Mouse (Mus musculus) cerebellum, adult 11-12 months (tissue): Measurements from ENCODE around the gene Mafb.
A peak's percentile ranks its signal among the peaks of the same experiment; 100 is the strongest.

ENCODE experiments used
- DNase-seq: peaks from one replicate; pipeline ENCODE4 v3.0.0; 2022

The Mafb gene

DNA sequence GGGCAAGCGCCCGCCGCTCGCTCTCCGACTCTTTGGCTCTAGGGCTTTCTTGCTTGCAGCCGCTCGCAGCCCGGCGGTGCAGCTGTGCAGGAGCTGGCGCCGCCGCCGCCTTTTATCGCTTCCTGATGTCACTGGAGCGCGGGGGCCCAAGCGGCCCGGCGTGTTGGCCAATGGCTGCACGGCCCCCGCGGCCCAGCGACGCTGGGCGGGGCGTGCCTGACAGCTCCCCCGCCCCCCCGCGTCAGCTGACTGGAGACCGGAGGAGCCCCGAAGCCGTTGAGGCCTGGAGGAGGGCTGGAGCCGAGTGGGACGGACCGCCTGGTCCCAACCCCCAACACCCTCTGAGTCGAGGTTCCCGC is at the start of gene Mafb:
Gene Mafb (minus strand): TSS at position 86 of the 359 bp plus-strand sequence.
- peak; percentile 38 for DNase-seq

DNA sequence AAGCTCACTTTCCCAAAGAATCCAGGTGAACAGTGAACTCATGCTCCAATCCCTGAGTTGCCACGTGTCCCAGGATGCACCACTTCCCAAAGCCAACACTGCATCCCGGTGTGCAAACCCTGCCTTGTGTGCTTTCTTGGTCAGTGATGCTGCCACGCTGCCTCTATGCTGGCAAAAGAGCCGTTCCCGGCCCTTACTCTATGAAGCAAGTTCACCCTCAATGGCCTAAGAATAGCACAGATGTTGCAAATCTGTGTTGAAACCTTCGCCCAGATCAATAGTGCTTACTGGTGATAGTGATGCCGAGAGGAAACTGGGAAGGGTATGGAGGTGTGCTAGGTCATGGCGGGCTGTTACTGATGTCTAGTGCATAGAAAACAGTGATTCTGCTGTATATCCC is 48.3 kb upstream of the Mafb start:
- DNase-seq, result no peak

DNA sequence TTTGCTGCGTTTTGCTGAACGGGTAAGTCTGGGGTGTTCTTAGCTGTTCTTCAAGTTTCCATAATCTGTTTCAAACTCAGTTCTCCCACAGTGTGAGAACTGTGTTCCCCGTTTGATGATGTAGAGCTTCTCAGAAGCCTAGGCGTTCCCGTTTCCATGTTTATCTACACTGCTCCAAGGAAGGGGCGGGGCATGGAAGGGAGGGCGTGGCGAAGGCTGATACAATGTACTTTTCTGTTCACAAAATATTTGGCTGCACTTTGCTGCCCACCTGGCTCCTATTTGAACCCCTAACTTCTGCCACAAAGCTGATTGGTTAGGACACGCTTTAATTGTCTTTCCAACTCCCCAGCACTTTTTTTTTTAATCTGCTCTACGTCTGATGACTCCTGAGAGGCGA is 47.9 kb upstream of the Mafb start:
- no peak for DNase-seq

DNA sequence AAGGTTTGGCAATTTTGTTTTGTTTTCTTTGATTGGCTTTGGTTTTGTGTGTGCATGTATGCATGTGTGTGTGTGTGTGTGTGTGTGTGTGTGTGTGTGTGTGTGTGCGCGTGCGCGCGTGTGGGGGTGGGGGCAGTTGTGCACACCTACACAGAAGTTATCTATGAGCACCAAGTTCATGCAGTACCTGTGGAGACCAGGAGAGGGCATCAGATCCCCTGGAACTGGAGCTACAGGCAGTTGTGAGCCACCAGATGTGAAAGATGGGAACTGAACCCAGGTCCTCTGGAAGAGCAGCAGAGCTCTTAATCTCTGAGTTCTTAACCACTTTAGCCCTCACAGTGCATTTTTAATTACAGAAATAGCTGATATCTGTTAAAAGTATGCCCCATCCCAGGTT is 47.1 kb upstream of the Mafb start:
- no peak for DNase-seq

DNA sequence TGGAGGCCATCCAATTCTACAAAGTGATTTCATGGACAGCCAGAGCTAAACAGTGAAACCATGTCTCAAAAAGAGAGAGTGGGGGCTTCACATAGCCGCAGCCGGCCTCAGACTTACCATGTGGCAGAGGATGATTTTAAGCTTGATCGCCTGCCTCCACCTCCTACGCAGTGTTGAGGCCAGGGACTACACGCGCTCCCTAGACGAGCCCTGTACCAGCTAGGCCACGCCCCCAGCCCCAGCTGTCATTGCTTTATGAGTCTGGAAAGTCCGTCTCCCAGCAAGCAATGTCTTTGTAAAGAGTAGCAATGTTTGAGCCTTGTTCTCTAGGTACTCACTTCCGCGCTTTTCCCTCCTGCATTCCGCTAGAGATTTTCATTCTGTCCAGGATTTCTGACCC is 46.2 kb upstream of the Mafb start:
- no peak for DNase-seq

DNA sequence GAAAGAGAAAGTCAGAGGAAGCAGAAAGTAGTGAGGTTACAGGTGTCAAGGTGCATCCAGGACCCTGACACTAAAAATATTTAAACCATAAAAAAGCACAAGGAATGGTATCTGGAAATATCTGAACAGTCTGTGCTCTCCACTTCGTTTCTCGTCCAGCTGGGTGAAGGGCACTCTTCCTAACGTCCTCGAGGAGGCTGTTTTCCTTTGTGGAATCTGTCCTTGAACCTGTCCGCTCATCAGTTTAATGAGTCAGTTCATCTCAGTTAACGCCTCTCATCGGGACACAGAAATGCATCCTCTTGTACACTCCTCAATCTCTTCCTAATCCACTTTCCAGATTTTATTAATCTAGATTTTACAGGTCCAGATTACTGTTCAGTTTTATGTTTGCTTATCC is 44.6 kb upstream of the Mafb start:
- no peak for DNase-seq

DNA sequence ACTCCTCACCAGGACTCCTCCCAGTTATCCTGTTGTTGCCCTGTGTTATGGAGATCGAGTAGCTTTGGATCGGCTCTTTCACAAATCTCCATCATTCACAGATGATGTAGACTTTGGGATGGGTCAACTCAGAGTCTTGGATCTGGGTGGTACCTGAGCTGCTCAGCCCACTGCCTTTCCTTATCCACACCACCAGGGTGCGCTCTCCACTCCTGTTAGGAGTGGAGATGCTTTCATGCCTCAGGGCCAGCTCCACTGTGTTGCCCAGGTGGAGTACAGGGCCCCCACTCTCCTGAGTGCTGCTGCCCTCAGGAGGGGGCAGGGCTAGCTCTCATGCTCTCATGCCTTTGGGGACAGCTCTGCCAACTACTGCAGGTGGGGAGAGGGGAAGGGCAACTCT is 40.9 kb upstream of the Mafb start:
- DNase-seq, result no peak

DNA sequence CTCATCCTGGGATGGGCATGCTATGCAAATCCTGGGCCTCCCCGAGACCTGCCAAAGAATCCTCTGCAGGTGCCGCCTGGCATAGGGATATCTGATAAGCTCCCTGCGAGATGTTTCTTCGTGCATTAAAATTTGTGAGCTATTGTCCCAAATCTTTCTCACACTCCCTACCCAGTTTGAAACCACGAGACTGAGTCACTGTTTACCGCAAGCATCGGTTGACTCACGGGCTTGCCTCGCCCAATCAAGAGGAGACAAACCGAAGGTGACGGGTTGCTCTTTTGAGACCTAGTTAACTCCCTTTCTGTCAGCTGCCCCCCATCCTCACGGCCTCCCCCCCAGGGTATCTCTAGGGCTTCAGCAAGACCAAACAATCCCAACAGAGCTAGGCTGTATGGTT is 30.9 kb upstream of the Mafb start:
- no peak for DNase-seq

DNA sequence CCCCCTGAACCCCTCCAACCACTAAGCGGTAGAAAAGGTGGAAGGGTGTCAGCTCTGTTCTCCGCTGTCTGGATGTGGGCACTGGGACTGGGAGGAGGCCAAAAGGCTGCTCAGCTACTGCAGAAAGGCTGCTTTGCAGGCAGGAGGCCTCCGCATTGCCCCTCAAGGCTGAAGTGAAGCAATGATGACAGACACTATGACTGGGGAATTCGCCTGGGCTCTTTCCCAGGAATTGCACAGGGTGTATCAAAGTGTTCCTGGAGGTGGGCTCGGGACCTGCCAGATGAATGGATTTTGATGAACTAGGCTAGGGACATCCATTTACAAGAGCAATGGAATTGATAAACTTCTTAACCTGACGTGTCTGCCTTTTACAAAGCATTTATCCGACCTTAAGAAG is 27.9 kb upstream of the Mafb start:
- DNase-seq, result no peak

DNA sequence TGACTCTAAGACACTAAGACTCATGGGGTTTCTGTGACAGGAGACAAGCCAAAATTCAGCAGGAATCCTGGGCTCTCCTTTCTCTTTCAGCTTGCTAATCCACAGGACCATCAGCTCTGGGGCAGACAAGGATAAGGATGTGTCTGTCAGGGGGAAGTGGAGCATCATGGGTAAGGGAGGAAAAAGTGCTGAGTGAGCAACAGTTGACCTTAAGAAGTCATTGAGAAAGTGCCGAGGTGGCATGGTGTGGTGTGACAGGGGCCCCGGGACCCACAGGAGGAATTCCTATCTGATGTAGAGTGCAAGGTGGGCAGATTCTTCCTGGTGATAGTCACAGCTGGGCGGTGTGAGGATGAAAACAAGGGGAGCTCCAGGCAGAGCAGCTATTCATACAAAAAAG is 25.8 kb upstream of the Mafb start:
- DNase-seq, result no peak

DNA sequence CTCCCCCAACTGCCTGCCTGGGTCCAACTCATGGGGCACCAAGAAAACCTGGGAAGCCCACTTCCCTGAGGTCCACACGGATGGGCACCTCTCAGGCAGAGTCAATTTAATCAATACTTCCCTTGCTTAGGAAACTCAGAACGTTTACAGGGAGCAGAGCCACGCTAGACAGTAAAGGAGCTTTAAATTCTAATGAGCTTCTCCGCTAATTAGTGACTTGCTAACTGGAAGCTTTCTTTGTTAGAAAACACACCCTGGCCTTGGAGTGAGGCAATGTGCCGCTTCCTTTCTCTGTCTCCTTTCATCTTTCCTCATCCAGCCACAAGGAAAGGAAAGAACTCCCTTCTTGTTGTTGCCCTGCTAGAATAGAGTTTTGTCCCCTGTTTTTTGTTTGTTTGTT is 21.7 kb upstream of the Mafb start:
- DNase-seq, result no peak

DNA sequence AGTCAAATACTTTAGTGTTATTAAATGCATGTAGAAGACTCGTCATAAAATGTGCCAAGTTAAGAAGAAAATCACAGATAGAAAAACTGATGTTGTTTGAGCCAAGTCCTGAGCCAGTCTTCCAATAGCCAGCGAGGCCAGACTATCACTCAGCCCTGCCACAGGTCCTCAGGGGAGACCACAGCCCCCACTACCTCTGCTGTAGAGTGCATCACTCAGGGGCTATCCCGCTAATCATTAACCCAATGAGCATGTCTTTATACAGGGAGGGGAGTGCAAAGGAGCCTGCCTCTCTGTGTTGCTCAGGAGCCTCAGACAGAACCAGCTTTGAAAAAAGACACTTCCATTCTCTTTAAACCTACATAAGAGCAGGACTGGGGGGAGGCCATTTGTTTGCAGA is 16.6 kb upstream of the Mafb start:
- no peak for DNase-seq

DNA sequence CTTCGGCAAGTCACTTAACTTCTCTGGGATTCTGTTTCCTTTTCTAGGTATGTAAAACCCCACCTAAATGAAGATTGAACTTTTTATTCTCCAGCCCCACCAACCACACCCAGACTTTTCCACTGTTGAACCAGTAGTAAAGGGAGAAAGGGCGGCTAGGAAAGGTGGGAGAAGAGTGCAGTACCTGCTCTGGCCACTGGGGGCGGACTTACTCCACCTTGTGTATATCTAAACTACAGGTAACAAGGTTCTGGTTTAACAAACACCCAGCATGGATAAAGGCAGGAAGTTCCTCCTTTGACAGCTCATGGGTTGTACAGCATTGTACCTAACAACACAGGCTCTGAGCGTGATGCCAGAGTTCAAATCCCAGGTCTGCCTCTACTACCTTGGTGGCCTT is 11.4 kb upstream of the Mafb start:
- no peak for DNase-seq

DNA sequence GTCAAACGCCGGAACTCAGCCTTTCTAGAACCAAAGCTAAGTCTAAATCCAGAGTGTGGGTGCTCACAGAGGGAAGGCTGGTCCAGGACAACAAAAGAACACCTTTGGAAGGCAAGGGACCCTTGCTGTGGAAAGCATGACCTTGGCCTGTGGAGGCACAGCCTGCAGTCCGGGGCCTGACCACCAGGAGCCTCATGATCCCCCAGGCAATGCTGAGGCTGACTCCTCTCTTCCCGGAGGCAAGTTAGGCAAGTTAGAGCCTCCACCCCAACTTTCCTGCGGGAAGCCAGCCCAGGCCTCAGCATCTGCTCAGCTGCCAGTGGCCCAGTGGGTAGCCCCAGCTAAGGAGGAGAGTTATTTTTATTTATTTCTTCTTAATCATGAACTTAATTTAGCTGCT is 9.4 kb upstream of the Mafb start:
- DNase-seq, result no peak

DNA sequence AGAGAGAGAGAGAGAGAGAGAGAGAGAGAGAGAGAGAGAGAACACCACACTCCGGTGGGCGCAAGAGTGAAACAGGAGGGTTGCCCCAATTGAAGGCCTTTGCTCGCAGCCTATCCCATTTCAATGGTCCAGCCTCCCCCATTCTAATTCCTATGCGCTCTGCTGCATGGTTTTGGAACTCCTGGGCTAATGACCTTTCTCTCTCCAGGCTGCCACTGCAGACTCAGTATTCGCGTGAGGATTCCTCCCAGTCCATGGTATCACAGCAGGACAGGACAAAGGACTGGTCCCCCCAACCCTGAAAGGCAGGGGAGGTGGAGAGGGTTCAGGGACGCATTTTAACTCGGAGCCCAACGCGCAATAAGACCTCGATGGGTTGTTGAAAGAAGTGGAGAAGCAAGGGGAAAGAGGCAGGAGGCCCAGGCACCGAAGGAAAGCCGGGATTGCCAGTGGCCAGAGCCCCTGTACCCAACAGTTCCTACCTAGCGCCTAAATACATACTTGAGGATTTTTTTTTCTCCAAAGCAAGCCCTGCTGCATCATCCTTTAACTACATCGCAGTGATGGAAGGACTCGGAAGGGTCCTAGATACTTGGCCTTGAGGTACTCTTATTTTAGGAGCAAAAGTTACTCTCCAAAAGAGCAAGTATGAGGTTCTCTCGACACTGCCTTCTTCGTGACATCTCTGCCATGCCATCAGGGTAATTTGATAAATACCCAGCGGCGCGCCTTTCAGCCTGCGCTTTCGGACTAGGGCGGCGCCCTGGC is 3.0 kb upstream of the Mafb start:
- no peak for DNase-seq

DNA sequence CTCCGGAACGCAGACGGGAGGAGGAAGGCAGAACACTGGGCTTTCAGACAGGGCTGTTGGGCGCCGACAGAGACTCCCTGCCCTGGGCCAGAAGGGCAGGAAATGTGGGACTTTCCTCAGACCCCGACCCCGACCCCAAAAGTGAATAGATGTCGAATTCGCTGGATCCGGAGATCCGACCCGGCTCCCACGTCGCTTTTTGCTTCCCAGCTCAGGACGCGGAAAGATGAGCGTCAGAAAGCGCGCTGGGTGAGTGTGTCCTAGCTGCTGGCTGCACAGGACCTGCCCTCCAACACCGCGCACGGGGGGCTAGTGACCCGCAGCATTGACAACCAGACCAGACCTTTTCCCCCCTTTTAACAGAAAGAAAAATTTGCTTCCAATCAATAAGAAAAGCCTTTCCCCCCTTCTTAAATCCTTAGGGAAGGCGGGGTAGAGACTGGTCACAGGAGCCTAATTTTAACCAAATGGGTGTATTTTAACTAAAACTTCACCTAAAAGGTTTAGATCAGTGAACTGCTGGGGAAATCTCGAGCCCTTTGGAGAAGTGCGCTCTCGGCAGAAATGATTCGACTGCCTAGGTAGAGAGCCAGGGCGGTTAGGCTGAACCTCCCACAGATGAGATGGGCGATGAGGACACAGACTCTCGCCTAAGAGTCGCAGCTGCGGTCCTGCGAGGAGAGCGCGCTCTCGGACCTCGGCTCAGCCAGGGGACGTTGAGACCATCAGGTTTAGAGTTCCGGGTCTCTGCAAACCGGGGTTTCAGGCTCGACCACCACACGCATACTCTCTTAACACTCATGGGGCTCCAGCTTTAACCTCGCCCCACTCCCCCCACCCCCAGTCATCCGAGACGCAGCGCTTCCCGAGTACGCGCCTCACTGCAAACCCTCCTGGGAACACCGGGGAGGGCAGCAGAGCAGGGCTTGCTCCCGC is 1.8 kb upstream of the Mafb start:
- DNase-seq, result no peak

DNA sequence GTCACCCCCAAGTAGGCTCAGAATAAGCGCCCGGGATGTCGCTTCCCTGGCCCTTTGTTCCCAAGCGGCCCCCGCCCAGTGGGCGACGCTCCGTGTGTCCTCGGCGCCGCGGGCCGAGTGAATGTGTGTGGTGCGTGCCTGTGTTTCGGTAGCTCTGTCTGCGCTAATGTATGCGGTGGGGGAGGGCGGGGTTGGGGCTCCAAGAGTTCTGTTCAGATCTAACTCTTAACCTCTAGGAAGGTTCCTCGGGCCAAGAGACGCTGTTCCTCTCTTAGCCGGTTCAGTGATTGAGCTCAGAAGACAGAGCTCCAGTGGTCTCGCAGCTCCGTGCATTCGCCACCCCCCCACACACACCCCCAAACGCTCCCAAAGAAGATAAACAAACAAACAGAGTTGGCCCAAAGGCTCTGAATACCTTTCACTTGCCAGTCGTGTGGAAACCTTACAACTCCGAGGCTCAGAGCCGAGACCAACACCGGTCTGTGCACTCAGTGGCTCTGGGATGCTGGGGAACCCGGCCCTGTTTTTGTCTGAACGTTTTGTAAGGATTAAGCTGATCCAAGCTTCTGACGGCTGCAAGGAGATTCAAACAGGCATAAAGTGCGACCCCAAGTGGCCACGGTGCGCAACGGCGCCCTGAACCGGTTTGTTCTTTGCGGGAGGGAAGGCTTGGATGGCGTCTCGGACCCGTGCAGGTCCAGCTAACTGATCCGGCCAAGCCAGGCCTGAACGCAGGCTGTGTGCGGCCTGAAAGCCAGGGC is 763 bp upstream of the Mafb start:
- peak; percentile 18 for DNase-seq

DNA sequence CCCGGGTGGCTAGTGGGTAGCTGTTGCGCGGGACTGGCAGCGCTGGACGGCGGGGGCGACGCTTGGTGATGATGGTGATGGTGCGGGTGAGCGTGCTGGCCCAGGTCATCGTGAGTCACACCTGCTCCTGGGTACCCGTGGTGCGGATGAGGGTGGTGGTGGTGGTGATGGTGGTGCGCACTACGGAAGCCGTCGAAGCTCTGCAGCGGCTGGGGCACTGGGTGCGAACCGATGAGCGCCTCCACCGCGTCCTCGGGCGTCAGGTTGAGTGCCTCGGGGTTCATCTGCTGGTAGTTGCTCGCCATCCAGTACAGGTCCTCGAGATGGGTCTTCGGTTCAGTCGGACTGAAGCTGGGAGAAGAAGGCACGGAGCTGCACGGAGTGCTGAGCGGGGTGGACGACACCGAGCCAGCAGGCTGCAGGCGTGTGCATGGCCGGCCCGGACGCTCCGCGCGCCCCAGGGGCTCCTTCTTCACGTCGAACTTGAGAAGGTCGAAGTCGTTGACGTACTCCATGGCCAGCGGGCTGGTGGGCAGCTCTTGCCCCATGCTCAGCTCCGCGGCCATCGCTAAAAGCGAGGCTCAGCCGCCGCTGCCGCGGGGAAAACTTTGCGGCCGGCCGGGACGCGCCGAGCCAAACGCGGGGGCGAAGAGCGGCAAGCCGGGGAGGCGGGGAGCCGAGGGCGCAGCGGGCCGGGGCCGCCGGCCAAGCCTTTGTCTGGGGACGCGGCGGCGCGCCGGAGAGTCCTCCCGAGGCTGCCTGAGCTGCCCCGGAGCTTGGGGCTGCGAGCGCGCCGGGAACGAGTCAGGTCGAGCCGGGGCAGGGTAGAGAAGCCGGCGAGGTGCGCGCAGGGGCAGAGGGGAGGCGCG is 520 bp downstream of the Mafb start:
- no peak for DNase-seq

DNA sequence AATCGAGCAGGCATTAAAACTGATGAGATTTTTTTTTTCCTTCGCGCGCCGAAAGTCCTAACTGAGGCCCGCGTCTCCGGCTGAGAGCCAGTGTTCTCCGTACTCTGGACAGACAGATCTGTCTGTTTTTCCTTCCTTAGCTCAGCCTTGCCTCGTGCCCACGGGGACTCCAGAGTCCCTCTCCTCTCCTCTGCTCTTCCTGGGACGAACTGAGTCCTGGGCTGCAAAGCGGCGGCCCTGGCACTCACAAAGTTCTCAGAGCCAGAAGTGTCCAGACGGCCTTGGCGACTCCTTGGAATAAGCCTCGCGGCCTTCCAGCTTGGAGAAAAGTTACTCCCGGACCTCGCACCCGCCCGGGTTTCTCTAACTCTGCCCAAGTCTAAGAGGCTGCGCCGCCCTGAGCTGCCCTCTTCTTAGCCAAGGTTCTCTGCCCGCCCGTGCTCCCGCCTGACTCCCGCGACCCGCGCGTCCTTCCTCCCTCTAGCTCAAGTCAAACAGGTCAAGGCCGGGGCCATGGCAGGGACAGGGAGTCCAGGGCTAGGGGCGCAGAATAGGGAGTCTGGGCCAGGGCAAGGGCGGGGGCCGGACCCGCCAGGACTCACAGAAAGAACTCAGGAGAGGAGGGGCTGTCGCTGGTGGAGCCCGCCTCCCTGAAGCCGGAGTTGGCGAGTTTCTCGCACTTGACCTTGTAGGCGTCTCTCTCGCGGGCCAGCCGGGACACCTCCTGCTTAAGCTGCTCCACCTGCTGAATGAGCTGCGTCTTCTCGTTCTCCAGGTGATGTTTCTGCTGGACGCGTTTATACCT is 1.6 kb downstream of the Mafb start:
- no peak for DNase-seq

DNA sequence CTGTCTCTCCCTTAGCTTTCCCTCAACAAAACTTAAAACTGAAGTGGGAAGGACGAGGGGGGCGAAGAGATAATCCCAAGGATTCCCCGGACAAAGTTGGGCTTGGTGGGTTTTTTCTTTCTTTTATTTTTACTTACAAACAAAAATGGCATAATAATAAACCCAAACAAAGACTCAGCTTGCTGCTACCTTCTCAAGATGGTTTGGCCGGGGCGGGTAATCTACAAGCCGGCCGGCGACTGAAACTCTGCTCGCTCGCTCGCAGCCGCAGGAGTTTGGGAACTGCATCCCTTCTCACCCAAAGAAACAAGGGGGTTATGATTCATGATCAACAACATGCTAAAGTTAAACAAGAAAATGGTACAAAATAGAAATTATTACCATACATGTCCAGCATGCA is 2.2 kb downstream of the Mafb start:
- DNase-seq, result no peak

DNA sequence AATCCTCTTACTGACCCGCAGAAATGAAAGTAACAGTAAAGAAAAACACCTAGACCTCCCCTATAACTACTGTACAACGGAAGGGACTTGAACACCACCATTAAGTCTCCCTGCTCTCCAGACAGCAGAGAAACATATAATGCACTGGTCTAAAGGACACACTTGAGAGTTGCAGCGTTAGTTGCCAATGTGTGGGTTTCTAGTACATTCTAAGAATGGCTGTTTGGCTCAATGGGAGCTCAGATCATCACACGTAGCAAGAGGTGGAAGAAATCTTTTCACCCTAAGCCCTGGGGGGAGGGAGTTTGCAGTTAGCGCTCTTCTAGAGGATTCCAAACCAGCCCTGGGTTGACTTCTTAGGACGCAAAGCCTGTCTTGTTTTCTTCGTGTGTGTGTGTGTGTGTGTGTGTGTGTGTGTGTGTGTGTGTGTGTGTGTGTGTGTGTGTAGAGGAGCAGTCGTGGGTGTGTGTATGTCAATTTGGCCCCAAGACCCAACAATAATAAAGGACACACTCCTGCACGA is 2.7 kb downstream of the Mafb start:
- no peak for DNase-seq

DNA sequence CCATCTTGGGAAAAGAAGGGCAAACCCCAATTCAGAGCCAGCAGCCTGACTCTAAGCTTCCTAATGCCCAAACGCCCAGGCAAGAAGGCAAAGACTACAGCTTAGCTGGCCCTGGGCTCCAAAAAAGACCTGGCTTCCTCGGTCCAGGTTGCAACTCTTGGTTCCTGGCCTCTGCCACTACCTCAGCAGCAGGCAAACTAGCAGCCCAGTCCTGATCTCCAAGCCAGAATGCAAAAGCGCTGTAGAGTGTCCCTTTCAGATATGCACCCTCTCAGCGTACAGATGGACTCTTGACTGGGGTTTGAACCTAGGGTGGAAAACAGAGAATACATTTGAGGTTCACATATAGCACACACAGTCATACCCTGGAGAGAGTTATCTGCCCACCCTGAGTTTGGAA is 3.7 kb downstream of the Mafb start:
- DNase-seq, result no peak
